Mouse (Mus musculus) intestine, embryonic 16.5 days (tissue): ENCODE measurements around the gene Senp6. TPM values are rescaled to one million over a fixed set of nuclear protein-coding genes. Genes with fewer than 3 reads are reported as not detected.

Experiments used
- ATAC-seq: fragments of 200-750 bp; cut with Nextera tagmentation; 2 replicates; pipeline ENCODE4 v1.8.0; 2017; ENCODE audit warnings: moderate TSS enrichment, moderate library complexity
- H3K27ac ChIP-seq: fragments of 300-500 bp; sonication (generic); 2 replicates; pipeline ENCODE4 v1.5.1; 2014; ENCODE audit warnings: mild to moderate bottlenecking, low read length
- H3K27me3 ChIP-seq: fragments of 300-500 bp; sonication (generic); replicated peaks from 2 replicates; pipeline ENCODE4 v1.6.1; 2014; ENCODE audit warnings: low read length, control low read depth, mixed read lengths; ENCODE audit not compliant: control insufficient read depth, insufficient read depth
- H3K36me3 ChIP-seq: fragments of 300-500 bp; sonication (generic); 2 replicates; pipeline ENCODE4 v1.6.1; 2014; ENCODE audit warnings: low read length, control low read depth; ENCODE audit not compliant: control insufficient read depth, insufficient read depth
- H3K4me1 ChIP-seq: fragments of 300-500 bp; sonication (generic); 2 replicates; pipeline ENCODE4 v1.6.1; 2014; ENCODE audit warnings: low read length, control low read depth, mixed read lengths; ENCODE audit not compliant: control insufficient read depth, insufficient read depth
- H3K4me2 ChIP-seq: fragments of 300-500 bp; sonication (generic); 2 replicates; pipeline ENCODE4 v1.6.1; 2014; ENCODE audit warnings: low read depth, low read length, control low read depth
- H3K4me3 ChIP-seq: fragments of 300-500 bp; sonication (generic); 2 replicates; pipeline ENCODE4 v1.5.1; 2014; ENCODE audit warnings: mild to moderate bottlenecking, low read length
- H3K9ac ChIP-seq: fragments of 300-500 bp; sonication (generic); 2 replicates; pipeline ENCODE4 v1.6.1; 2014; ENCODE audit warnings: low read depth, low read length
- H3K9me3 ChIP-seq: fragments of 300-500 bp; sonication (generic); 2 replicates; pipeline ENCODE4 v1.6.1; 2016; ENCODE audit warnings: low read length, control low read depth; ENCODE audit not compliant: control insufficient read depth
- WGBS: fragments of 180-500 bp; shearing (Covaris S2); extraction: QIAGEN DNeasy Blood & Tissue Kit; methylation state at CpG from one replicate; pipeline ENCODE4 v1.1.7; 2014; 5-methylcytosine and 5-hydroxymethylcytosine counted together
- polyA plus RNA-seq: library from polyadenylated mRNA; unstranded; fragments of >200 nt; fragmentation: Nextera tagmentation; extraction: Ambion mirVana; gene quantifications from 2 replicates; pipeline ENCODE4 v1.2.1, GENCODE M21; 2015

Senp6 gene
- polyA plus RNA-seq, 1 experiment from 2014 or later: 26.6 TPM

GRCm38 (mm10) chr9:80096325-80096724, 29.6 kb downstream of the Senp6 start:
- H3K4me3 ChIP-seq: no peak overlapping the region
- H3K4me1 ChIP-seq: no peaks in the 10 kb centered on the region
- H3K9me3 ChIP-seq: no peaks in the 10 kb centered on the region
- H3K9ac ChIP-seq: no peak overlapping the region
- ATAC-seq: no peak
- no peak overlapping the region for H3K4me2 ChIP-seq
- no peak overlapping the region for H3K27ac ChIP-seq
- no peaks in the 10 kb centered on the region for H3K27me3 ChIP-seq
- WGBS: 72% methylated on average over 3 of the region's 3 CpGs
- H3K36me3 ChIP-seq: no peaks in the 10 kb centered on the region; the same call in 1 of the 2 replicates

- no peak overlapping the region for H3K9ac ChIP-seq
- no peaks in the 10 kb centered on the region for H3K4me1 ChIP-seq
- WGBS: 81% methylated on average over 10 of the region's 10 CpGs
- no peak overlapping the region for H3K4me3 ChIP-seq
- H3K4me2 ChIP-seq: no peak overlapping the region
- peaks cover 7% of the 10 kb centered on the region; the same call in 1 of the 2 replicates for H3K36me3 ChIP-seq
- H3K27me3 ChIP-seq: no peaks in the 10 kb centered on the region
- H3K27ac ChIP-seq: no peak overlapping the region
- H3K9me3 ChIP-seq: no peaks in the 10 kb centered on the region
- ATAC-seq: no peak
Measured at GRCm38 (mm10) chr9:80145992-80146587, 79.4 kb downstream of the Senp6 start.

GRCm38 (mm10) chr9:80149594-80149993, 82.9 kb downstream of the Senp6 start:
- H3K27me3 ChIP-seq: no peaks in the 10 kb centered on the region
- no peaks in the 10 kb centered on the region for H3K4me1 ChIP-seq
- ATAC-seq: no peak
- no peaks in the 10 kb centered on the region; the same call in 1 of the 2 replicates for H3K36me3 ChIP-seq
- 86% methylated on average over 5 of the region's 5 CpGs for WGBS
- no peak overlapping the region for H3K9ac ChIP-seq
- no peaks in the 10 kb centered on the region for H3K9me3 ChIP-seq
- H3K4me3 ChIP-seq: no peak overlapping the region
- H3K27ac ChIP-seq: no peak overlapping the region
- H3K4me2 ChIP-seq: no peak overlapping the region

- Histone ChIP-seq H3K9me3 (no peaks in the 10 kb centered on the region), H3K4me3 (no peak overlapping the region), H3K27me3 (no peaks in the 10 kb centered on the region), H3K4me2 (no peak overlapping the region), H3K9ac (no peak overlapping the region), H3K4me1 (no peaks in the 10 kb centered on the region), H3K36me3 (no peaks in the 10 kb centered on the region), H3K27ac (no peak overlapping the region)
- 76% methylated on average over 5 of the region's 5 CpGs for WGBS
- no peak for ATAC-seq
Measured at GRCm38 (mm10) chr9:80155277-80155676, 88.6 kb downstream of the Senp6 start.

- H3K9me3 ChIP-seq: no peaks in the 10 kb centered on the region
- no peak for ATAC-seq
- no peak overlapping the region for H3K27ac ChIP-seq
- H3K36me3 ChIP-seq: no peaks in the 10 kb centered on the region
- no peak overlapping the region for H3K4me3 ChIP-seq
- no peak overlapping the region for H3K4me2 ChIP-seq
- H3K9ac ChIP-seq: no peak overlapping the region
- WGBS: 78% methylated on average over 5 of the region's 5 CpGs
- H3K27me3 ChIP-seq: no peaks in the 10 kb centered on the region
- no peaks in the 10 kb centered on the region for H3K4me1 ChIP-seq
Measured at GRCm38 (mm10) chr9:80156780-80157179, 90.1 kb downstream of the Senp6 start.

GRCm38 (mm10) chr9:80157840-80158465, 91.2 kb downstream of the Senp6 start:
- 47% methylated on average over 12 of the region's 12 CpGs for WGBS

GRCm38 (mm10) chr9:80158937-80159336, 92.2 kb downstream of the Senp6 start:
- Histone ChIP-seq H3K4me1 (no peaks in the 10 kb centered on the region), H3K4me2 (peak overlapping the region; percentile 24), H3K27me3 (no peaks in the 10 kb centered on the region), H3K27ac (peak overlapping the region; percentile 72), H3K36me3 (no peaks in the 10 kb centered on the region), H3K9ac (peak overlapping the region; percentile 21; the same call in 1 of the 2 replicates), H3K9me3 (no peaks in the 10 kb centered on the region), H3K4me3 (no peak overlapping the region)
- 78% methylated on average over 5 of the region's 5 CpGs for WGBS
- ATAC-seq: no peak

More at GRCm38 (mm10) chr9:80157840-80158465, 91.2 kb downstream of the Senp6 start:
- peak overlapping the region; percentile 93 for H3K27ac ChIP-seq
- H3K27me3 ChIP-seq: no peaks in the 10 kb centered on the region
- H3K4me2 ChIP-seq: peak overlapping the region; percentile 24
- no peaks in the 10 kb centered on the region for H3K4me1 ChIP-seq
- no peak overlapping the region for H3K9ac ChIP-seq
- no peak overlapping the region for H3K4me3 ChIP-seq
- H3K36me3 ChIP-seq: no peaks in the 10 kb centered on the region
- ATAC-seq: peak; percentile 91
- H3K9me3 ChIP-seq: no peaks in the 10 kb centered on the region

GRCm38 (mm10) chr9:80161451-80161850, 94.7 kb downstream of the Senp6 start:
- 79% methylated on average over 4 of the region's 4 CpGs for WGBS
- ATAC-seq: no peak

GRCm38 (mm10) chr9:80163126-80163723, 96.5 kb downstream of the Senp6 start:
- H3K27ac ChIP-seq: no peak overlapping the region
- peaks cover 2% of the 10 kb centered on the region; the same call in 1 of the 2 replicates for H3K4me1 ChIP-seq
- H3K27me3 ChIP-seq: no peaks in the 10 kb centered on the region
- H3K9ac ChIP-seq: no peak overlapping the region
- 80% methylated on average over 4 of the region's 4 CpGs for WGBS
- no peaks in the 10 kb centered on the region for H3K9me3 ChIP-seq
- no peak overlapping the region for H3K4me3 ChIP-seq
- no peaks in the 10 kb centered on the region for H3K36me3 ChIP-seq
- ATAC-seq: no peak
- no peak overlapping the region for H3K4me2 ChIP-seq

More at GRCm38 (mm10) chr9:80161451-80161850, 94.7 kb downstream of the Senp6 start:
- Histone ChIP-seq H3K4me3 (no peak overlapping the region), H3K9ac (no peak overlapping the region), H3K36me3 (no peaks in the 10 kb centered on the region), H3K27ac (no peak overlapping the region), H3K4me1 (no peaks in the 10 kb centered on the region), H3K4me2 (no peak overlapping the region), H3K9me3 (no peaks in the 10 kb centered on the region), H3K27me3 (no peaks in the 10 kb centered on the region)
